Mouse (Mus musculus) erythroid progenitor cell, adult 5-6 weeks (primary cell): ENCODE data around the gene Gm20388. TPM values are rescaled to one million over a fixed set of nuclear protein-coding genes. Genes with fewer than 3 reads are reported as not detected.

Experiments used
- ATAC-seq: replicated peaks from 2 replicates; pipeline ENCODE4 v1.8.0; 2016; ENCODE audit warnings: moderate number of reproducible peaks, mild to moderate bottlenecking, moderate TSS enrichment, inconsistent platforms; ENCODE audit not compliant: poor library complexity, low FRiP score, severe bottlenecking
- total RNA-seq, 2 experiments: library from RNA; stranded (forward) in 1 of 2; stranded (reverse) in 1 of 2; fragments of 150-400 nt in 1 of 2; fragments of 186-747, 209-891 nt in 1 of 2; gene quantifications; 2 replicates each; pipeline versions ENCODE4 v1.2.3 to v1.2.4; 2015 to 2017; ENCODE audit warnings: low replicate concordance in 2 of 2

Gene Gm20388
- total RNA-seq, 2 experiments from 2014 or later: 4.2 TPM; not detected in 1

GRCm38 (mm10) chr8:121808032-121808431 lies 1897.4 kb downstream of the Gm20388 start:
- ATAC-seq: no peak

GRCm38 (mm10) chr8:121809524-121810155 lies 1899.0 kb downstream of the Gm20388 start:
- ATAC-seq: no peak

GRCm38 (mm10) chr8:121811502-121811901 lies 1900.9 kb downstream of the Gm20388 start:
- ATAC-seq: no peak

- no peak for ATAC-seq
Observed at GRCm38 (mm10) chr8:121811931-121812570, 1901.4 kb downstream of the Gm20388 start.

GRCm38 (mm10) chr8:121818226-121818625 lies 1907.6 kb downstream of the Gm20388 start:
- no peak for ATAC-seq

- no peak for ATAC-seq
Observed at GRCm38 (mm10) chr8:121820840-121821239, 1910.2 kb downstream of the Gm20388 start.

- ATAC-seq: no peak
Observed at GRCm38 (mm10) chr8:121821320-121821719, 1910.7 kb downstream of the Gm20388 start.

GRCm38 (mm10) chr8:121821770-121822169 lies 1911.1 kb downstream of the Gm20388 start:
- ATAC-seq: no peak

- no peak for ATAC-seq
Observed at GRCm38 (mm10) chr8:121827726-121828125, 1917.1 kb downstream of the Gm20388 start.

GRCm38 (mm10) chr8:121828376-121829023 lies 1917.9 kb downstream of the Gm20388 start:
- ATAC-seq: no peak

- ATAC-seq: peak; percentile 94
Observed at GRCm38 (mm10) chr8:121829048-121829776, 1918.6 kb downstream of the Gm20388 start, which contains the start of gene Klhdc4. Gene Klhdc4, minus strand, starts transcription at chr8:121829569.

- ATAC-seq: peak; percentile 72
Observed at GRCm38 (mm10) chr8:121829777-121830362, 1919.2 kb downstream of the Gm20388 start.

GRCm38 (mm10) chr8:121832061-121832460 lies 1921.4 kb downstream of the Gm20388 start:
- ATAC-seq: no peak

GRCm38 (mm10) chr8:121832503-121832902 lies 1921.9 kb downstream of the Gm20388 start:
- peak; percentile 89 for ATAC-seq

- ATAC-seq: peak; percentile 25; the same call in 1 of the 2 replicates
Observed at GRCm38 (mm10) chr8:121841242-121841641, 1930.6 kb downstream of the Gm20388 start.

- ATAC-seq: no peak
Observed at GRCm38 (mm10) chr8:121842064-121842955, 1931.7 kb downstream of the Gm20388 start.

- no peak for ATAC-seq
Observed at GRCm38 (mm10) chr8:121843184-121843733, 1932.6 kb downstream of the Gm20388 start.

GRCm38 (mm10) chr8:121844765-121845164 lies 1934.1 kb downstream of the Gm20388 start:
- ATAC-seq: no peak

- no peak for ATAC-seq
Observed at GRCm38 (mm10) chr8:121846815-121847214, 1936.2 kb downstream of the Gm20388 start.
